Mouse (Mus musculus): ENCODE measurements around the gene Fam3a.
"Not testable (repeated sequence)": the region's sequence is repeated elsewhere in the genome, so short reads cannot be mapped to it uniquely, and the experiment has no call there.

The Fam3a gene

DNA sequence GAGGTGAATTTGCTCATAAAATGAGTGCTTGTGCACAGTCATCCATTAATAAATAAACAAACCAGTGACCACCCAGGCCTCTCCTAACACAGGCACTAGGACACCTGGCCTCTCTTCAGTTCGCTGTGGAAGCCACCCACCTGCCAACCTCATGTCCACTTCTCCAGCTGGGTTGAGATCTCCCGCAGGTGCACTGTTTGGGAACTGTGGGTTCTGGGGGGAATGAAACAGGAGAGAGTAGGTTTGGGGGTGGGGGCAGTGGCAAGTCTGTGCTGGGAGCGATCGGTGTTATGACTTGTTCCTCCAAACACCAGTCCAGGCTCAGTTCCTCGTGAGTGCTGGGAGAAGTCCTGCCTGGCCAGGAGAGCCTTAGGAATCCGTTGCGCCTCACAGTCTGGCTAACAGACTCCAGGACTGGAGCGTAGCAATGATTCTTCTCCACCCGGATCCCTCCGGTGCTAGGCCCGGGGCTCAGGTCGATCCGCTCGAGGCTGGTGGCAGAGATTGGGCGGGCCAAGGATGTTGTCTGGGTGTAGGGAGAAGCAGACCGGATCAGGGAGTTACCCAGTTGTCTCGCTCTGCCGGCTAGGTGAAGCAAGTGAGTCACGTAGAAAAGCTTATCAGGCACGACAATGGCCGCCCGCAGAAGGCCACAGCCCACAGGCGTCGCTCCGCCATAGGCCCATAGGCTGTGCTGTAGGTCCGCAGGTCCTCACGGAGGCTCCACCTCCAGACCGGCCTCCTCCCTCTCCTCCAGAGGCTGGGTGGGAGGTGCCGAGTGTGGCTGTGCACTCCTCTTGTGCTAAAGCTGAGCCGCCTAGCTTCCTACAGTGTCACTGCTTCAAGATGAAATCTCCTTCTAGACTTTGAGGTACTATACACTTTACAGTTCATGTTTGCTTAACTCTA lies at the start of gene Fam3a, which contains the start of gene Ikbkg:
Gene Fam3a, minus strand, starts transcription at position 738 of the 909 bp plus-strand sequence.
Gene Ikbkg, plus strand, starts transcription at position 756 of the 909 bp plus-strand sequence.
- DNase-seq: peak; percentile 92

DNA sequence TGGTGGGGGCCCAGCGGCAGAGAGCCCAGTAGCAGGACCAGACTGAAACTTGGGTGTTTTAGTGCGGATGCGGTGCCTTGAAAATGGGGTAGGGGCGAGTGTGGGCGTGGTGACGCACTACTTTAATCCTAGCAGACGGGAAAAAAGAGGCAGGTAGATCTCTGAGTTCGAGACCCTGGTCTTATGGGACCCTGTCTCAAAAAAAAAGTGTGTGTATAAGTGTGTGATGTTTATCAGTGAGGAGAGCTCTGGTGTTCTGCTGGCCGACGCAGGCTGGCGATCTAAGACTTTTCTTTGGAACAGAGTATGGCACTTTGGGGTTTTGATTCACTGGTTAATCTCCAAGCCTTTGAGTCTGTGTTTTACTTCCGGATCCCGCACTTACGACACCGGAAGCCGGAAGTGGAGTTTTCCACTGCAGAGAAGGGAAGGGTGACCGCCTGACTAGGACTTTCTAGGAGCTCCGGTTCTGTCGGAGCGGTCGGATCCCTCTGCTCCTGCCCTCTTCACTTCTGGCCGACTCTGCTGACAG lies 36.3 kb upstream of the Fam3a start:
- DNase-seq: peak; percentile 89

DNA sequence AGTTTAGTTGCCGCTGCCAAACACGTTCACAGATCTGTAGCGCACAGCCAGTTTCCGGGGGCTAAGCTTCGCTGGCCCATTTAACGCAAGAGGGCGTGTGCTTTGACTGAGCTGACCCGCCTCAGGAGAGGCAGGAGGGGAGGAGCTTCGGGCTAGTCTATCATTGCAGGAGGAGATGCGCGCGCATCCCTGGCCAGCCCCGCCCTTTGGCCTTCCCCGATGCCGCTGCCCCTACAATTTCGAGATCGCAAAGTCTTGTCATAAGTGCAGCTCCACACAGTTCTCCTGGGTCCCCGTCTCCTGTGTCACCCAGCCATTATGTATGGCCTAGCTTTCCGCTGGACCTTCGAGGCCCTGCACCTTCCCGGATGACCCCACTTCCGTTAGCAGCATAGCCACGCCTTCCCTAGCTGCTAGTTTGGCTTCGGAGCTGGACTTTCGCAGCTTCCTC lies 35.8 kb upstream of the Fam3a start, which contains the start of gene G6pdx:
Gene G6pdx, minus strand, starts transcription at position 369 of the 451 bp plus-strand sequence.
- DNase-seq: peak; percentile 96

DNA sequence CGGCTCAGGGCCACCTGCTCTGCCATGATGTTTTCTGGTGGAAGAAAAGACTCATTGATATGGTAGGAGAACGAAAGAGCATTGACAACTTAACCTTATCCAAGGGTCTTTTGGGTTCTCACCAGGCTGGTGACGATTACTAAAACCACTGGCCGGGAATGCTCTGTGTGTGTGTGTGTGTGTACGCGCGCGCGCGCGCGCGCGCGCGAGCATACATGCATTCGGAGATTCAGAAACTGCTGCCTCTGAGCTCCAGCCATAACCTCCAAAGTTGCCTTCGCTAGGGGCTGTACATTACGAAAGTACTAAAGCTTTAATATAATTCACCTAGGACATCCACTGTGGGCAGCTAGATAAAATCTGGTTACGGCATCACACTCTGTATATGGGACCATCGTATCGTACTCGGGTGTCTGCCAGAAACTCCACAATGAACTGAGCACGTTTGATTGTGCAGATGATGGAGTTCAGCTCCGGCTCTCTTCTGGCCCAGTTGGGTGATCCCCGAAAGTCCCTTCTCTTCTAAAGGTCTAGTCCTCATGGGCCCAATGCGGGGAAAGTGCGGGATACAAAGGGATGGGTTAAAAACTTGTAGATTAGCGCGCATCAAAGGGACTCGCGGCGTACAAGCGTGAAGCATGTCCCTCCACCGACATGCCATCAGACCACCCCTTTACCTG lies 35.2 kb upstream of the Fam3a start:
- DNase-seq: no peak

DNA sequence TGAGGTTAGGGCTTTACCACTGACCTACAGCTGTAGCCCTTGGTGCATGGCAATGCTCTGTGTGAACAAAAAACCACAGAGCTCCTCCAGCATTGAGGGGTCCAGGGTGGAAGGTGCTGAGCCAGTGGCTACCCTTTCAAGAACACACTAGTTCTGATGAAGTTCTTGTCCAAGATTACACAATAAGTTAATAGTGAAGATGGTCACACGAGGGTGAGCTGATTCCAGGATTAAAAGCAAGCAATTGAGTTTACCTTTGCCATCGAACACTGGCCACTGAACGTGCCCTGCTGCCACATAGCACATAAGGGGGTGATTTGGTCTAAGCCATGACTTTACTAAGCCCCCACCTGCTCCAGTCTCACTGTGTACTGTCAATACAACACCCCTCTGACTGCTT lies 34.0 kb upstream of the Fam3a start:
- DNase-seq: no peak

DNA sequence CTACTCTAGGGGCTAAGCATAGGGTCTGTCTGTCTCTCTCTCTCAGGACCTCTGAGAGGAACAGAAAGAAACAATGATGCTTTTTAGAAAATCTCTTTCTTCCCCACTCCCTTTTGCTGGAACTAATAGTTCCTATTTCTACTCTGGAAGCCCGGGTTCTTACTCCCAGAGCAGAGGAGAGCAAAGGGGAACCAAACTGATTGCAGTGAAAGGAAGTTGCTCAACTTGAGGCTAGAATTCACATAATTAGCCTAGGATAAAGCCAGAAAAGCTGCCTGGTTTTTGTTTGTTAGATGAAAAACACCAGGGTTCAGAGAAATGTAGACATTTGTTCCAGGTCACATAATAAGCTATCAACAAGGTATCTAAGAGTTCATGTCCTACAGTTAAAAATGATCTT lies 33.2 kb upstream of the Fam3a start:
- DNase-seq: peak; percentile 5

DNA sequence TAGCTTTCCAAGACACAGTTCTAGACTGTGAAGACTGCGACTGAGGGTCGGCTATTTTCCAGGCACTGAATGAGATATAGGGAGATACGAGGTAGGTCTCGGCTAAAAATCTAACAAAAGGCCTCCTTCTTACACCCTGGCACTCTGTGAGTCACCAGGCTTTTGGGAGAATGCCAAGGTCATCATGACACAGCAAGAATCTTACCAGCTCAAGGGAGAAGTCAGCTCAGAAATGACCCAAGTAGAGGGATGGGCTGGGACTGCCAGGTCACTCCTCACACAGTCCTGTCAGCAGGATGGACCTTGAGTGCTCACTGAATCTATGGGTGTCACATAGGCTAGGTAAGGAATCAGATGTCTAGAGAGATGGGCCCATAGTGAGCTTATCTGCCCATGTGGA lies 32.1 kb upstream of the Fam3a start:
- peak; percentile 82 for DNase-seq

DNA sequence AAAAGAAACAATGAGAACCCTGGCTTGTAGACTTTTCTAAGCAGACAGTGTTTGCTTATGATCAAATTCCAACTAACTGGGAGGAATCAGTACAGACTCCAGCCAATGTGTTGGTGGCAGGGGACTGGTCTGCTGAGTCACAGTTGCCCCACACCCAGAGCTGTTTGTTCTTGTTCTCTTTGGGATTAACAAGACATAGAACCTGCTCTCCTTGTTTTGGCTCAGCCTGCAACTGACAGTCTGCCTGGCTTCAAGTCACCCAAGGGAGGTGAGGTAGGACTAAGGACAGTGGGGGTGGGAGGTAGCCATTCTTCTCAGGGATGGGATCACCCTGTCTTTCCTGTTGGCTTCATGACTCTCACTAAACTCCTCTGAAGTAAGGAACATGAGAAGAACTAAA lies 31.4 kb upstream of the Fam3a start:
- peak; percentile 51 for DNase-seq

DNA sequence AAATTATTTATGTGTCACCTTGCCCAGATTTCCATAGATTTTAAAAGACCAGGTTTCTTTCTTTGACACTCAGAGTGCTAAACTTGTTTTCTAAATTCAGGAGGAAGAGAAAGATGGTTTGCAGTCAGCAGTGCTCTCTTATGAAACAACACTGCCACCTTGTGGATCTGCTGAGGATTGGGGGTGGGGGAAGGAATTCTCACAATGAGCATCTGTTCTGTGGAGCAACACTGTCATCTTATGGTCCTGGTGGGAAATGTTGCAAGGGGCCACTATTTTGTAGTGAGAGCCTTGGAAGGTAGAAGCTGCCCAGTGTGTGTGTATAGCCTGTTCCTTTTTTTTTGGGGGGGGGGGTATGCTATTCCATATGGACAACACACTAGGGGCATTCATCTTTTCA lies 20.3 kb upstream of the Fam3a start:
- peak; percentile 83 for DNase-seq

DNA sequence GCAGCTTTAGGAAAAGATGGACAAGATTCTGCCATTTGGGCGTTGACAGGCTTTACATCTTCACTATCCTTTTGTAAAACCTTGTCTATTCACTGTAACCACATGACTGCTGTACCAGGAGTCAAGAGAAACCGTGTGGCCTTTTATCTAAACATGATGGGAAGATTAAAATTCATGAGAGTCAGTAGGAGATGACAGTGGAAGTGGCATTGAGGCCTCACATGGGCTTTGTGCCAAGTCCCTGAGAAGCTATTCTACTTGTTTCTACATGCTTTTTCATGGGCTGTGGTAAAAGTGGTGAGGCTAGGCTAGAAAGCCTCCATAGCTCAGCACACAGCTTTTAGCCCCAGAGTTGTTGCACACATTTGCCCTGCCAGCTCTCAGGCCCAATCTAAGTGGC lies 15.3 kb upstream of the Fam3a start:
- DNase-seq: no peak

DNA sequence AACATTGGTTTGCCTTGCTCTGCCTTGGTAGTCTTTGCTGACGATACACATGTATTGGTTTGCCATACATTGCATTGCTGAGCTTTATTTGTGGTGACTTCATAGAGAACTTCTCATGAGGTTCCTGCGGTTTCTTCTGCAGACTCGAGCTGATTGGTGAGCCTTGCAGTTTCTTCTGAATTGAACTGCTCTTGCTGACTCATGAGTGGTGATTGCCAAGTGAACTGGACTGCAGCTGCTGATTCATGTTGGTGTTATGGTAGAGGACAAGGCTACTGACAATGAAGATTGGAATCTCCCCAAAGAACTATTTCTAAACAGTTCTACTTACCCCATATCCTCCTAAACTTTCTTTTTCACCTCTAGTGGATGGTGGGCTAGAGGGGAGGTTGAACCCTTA lies 7.1 kb upstream of the Fam3a start:
- DNase-seq: no peak

DNA sequence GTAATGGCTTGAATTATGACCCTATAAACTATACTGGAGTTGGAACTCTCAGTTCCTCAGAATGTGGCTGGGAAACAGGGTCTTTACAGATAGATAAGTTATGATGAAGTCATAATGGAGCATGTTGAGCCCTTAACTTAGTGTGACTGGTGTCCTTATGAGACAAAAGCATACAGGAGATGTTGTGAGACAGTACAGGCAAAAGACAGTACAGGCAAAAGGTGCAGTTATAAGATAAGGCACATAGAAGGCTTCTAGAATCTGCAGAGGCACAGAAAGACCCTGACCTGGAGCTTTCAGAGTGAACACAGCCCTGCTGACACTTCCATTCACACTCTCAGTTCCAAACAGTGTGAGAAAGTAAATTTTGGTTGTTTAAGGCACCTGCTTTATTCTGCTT lies 4.9 kb downstream of the Fam3a start:
- no peak for DNase-seq

DNA sequence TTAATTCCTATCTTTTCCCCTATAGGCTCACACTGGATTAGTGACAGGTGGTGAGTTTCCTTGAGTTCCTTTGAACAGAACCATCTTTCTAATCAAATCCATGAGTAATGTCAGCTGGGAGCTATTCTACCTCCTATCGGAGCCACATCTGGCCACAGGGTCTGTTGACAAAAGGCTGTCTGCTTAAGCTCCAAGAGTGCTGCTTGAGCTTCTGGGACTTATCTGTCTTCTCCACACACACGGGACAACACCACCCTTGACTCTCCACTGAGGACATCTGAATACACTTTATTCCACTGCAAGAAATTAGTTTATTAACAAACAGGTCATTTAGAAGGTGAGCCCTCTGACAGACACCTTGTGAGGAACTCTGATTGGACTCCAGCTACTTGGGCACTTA lies 8.6 kb downstream of the Fam3a start:
- no peak for DNase-seq

DNA sequence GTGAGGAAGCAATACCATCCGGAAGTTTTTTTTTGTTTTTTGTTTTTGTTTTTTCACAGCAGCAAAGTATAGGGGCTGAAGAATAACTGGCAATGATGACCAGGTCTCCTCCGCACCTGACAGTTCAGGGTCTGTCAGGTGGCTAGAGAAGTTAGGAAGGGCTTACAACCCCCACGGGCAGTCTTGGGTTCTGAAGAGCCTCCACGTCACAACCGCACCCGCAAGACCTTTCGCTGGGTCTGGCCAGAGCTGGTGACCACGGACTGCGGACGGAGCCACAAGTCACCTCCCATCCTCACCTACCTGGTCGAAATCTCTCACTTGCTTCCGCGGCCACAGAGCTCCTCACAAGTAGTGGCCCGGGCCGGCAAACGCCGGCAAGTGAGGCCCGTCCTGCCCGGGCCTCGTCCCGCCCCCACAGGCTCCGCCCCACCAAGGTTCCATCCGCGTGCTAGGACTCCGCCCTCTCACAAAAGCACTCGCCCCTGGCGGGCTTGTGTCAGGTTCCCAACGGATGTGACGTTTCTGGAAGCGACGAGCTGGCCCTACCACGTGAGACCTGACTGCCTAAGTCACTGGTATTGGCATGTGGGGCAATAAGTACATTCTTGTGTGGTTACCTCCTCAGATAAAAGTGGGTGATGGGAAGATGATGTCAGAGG lies 20.1 kb downstream of the Fam3a start, which contains the start of the genes Ubl4a and Slc10a3:
Gene Ubl4a, minus strand, starts transcription at position 331 of the 662 bp plus-strand sequence.
Gene Slc10a3, minus strand, starts transcription at position 462 of the 662 bp plus-strand sequence.
- DNase-seq: peak; percentile 93

DNA sequence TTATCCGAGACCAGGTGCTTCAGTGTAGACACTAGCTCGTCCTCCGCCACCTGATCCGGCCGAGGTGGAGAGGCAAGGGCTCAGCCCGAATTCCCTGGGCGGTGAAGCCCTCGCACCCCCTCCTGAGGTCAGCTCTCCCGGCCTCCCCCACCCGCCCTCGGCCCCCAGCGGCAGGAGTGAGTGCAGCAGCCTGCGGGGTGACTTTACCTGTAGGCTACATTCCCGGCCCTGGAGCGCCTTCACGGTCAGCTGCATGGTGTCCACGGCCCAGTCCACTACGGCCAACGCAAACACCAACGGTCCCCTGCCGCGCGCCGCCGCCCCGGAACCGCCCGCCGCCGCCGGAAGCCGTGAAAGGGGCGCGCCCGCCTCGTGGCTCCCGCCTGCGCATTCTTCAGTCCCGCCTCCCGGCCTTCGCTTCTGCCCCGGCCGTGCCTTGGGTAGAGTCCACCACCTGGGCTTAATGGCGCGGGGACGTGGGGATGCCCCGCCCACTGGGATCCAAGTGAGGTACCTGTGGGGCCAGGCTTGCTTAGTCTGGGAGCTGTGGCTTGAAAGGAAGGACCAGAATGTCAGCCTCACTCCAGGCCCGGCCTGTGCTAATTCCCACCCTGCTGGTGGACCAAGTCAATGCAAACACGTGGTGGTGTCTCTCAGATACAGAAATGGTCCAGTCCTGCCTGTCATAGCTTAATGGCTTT lies 24.7 kb downstream of the Fam3a start:
- DNase-seq: peak; percentile 75

DNA sequence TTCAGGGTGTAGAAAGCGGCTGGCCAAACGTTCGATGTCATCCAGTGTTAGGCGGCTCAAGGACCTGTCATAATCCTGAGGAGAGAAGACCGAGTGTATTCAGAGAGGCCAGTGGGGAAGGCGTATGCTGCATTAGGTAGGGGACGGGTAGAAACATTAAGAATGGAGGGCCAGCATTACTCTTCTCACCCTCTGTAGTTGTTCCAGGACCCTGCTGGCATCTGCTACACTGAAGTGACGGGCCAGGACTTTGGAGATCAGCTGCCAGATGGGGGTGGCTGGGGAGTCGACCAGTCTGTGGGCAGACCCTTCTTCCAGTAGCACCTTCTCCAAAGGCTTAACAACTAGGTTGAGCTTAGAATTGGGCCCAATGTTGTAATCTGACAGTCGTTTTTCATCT lies 25.6 kb downstream of the Fam3a start:
- no peak for DNase-seq

DNA sequence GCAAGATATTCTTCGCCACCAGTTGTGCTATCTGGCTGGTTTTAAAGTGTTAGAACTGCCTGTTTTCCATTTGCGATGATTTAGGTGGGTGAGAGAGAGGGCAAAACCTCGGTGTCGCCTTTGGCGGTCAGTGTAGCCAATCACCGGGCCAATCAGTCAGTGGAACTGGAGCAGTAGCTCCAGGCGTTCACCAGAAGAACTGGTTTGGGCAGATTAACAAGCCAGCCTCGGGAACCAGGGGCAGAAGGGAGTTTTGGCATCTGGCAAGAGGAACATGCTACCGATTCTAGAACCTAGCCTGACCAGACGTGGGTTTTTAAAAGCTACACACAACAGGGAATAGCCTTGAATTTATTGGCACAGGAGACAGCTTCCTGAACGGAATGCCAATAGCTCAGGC lies 33.9 kb downstream of the Fam3a start:
- DNase-seq: peak; percentile 35

DNA sequence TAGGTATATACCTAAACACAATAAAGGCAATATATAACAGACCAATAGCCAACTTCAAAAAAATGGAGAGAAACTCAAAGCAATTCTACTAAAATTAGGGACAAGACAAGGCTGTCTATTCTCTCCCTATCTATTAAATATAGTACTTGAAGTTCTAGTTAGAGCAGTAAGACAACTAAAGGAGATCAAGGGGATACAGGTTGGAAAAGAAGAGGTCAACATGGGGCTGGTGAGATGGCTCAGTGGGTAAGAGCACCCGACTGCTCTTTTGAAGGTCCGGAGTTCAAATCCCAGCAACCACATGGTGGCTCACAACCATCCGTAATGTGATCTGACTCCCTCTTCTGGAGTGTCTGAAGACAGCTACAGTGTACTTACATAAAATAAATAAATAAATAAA lies 36.0 kb downstream of the Fam3a start:
- not testable (repeated sequence) for DNase-seq

DNA sequence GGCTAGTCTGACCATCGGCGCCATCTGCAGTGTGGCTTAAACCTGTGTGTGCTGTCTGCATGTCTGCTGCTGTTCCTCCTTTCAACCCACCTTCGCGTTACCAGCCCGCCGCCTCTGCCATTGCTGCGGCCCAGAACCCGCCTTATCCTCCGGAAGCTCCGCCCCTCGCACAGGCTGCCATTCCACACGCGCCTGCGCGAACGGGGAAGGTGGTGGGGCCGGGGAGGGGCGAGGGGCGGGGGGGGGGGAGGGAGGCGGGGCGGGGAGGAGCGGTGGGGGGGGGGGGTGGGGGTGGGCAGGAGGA lies 39.7 kb downstream of the Fam3a start, which contains the start of gene Lage3:
Gene Lage3, minus strand, starts transcription at position 152 of the 304 bp plus-strand sequence.
- peak; percentile 88 for DNase-seq

DNA sequence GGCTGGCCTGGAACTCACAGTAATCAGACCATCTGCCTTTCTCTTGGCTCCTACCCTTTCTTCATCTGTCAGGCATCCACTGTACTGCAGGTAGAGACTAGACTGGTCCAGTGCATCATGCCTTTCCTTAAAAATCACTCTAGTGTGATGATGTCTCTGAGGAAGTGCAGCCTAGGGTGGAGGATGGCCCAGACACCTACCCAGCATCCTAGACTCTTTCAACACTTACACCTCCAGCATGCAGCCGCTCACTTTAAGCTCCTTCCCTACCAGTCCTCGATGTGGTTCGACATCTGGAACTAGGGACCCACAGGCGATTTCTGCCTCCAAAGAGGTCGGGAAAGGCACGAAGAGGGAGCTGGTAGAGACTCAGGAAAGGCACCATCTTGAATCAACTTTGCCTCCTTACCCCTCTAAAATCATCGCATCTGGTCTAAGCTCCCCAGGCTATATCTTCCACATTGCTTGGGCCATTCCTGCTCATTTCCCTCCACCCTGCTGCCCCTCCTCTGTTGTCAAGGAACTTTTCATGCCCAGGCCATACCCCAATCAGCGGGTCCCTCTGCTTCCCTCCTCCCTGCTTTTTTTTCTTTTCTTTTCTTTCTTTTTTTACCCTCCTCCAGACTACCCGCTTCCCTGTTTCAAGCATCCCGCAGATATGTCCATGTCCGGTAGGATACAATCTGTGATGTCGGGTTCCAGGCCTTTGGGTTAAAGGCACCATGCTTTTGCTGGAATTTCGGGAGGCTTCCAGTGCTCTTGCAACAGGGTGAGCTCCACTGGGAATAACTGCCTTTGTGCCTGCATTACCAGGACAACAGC lies 40.2 kb downstream of the Fam3a start:
- DNase-seq: no peak

All from lung, postnatal 36 days (tissue).